Mouse (Mus musculus) embryo, embryonic 9.5 days (tissue): ENCODE measurements around the gene Cog1.
"Not testable (repeated sequence)": the region's sequence is repeated elsewhere in the genome, so short reads cannot be mapped to it uniquely, and the experiment has no call there.

Experiments
- DNase-seq: peaks from one replicate; pipeline ENCODE4 v3.0.0-alpha.2; 2017; ENCODE audit errors: extremely low spot score

Cog1 gene

DNA sequence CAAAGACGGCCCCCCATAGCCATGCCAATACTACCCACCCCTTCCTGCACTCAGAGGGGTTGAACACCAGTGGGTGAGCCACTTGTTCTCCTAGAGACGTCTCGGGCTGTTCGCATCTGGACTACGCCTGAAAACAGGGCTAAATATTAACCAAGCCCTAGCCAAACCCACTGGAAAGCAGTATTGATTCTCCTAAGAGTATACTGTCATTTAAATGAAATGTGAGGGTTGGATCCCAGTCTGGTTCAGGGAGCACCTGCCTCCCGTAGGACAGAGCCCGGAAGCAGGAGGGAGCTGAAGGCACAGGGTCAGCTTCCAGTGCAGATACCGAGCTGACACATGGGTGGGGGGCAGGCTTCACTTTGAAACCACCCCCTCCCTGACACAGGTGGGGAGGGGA lies 17.1 kb upstream of the Cog1 start:
- DNase-seq, result no peak

DNA sequence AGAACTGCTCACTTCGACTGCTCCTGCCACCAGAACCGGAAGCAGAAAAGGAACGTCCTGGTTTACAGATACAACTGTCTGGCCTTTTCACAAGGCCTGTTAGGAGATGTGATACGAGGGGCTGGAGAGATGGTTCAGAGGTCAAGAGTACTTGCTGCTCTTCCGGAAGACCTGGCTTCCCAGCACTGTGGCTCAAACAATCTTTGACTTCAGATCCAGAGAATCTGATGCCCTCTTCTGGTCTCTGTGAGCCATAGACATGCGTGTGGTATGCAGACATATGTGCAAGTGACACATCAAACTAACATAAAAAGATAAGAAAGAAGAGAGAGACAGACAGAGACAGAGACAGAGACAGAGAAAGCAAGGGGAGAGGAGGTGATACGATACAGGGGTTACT lies 16.7 kb upstream of the Cog1 start:
- no peak for DNase-seq

GRCm38 (mm10) chr11:113633398-113633797 lies 15.6 kb upstream of the Cog1 start:
- no peak for DNase-seq

- DNase-seq, result no peak
Measured at GRCm38 (mm10) chr11:113634699-113635121, 14.3 kb upstream of the Cog1 start.

GRCm38 (mm10) chr11:113638680-113639079 lies 10.3 kb upstream of the Cog1 start:
- DNase-seq, result no peak

DNA sequence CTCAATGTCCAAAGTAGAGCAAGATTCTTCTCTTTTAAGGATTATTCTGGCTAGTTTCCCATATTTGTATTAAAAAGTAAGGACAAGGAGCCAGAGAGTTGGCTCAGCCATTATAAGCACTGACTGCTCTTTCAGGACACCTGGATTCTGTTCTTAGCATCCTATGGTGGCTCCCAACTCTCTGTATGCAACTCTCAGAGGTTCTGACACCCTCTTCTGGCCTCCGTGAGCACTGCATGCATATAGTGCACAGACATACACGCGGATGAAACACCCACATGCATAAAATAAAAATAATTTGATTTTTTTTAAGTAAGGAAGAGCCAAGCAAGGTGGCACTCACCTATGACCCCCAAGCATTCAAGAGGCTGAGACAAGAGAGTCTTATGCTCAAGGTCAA lies 3.8 kb upstream of the Cog1 start:
- no peak for DNase-seq

DNA sequence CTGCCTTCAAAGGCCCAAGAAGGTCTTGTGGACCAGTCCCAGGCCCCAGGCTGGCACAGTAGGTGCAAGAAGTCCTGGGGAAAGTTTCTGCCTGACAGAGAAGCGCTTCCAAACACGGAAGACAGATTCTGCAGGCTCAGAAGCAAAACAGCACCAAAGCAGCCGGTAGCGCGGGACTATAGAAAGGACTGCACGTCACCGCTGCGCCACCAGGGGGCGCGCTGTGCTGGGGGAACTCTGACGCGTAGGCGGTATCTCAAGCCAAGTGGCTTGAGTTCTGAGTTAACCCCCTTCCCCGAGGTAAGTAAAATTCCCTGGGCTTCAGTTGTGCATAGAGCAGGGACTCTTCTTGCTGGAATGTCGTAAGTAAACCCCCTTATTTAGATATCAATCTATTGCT lies 817 bp upstream of the Cog1 start:
- DNase-seq, result peak; percentile 82

DNA sequence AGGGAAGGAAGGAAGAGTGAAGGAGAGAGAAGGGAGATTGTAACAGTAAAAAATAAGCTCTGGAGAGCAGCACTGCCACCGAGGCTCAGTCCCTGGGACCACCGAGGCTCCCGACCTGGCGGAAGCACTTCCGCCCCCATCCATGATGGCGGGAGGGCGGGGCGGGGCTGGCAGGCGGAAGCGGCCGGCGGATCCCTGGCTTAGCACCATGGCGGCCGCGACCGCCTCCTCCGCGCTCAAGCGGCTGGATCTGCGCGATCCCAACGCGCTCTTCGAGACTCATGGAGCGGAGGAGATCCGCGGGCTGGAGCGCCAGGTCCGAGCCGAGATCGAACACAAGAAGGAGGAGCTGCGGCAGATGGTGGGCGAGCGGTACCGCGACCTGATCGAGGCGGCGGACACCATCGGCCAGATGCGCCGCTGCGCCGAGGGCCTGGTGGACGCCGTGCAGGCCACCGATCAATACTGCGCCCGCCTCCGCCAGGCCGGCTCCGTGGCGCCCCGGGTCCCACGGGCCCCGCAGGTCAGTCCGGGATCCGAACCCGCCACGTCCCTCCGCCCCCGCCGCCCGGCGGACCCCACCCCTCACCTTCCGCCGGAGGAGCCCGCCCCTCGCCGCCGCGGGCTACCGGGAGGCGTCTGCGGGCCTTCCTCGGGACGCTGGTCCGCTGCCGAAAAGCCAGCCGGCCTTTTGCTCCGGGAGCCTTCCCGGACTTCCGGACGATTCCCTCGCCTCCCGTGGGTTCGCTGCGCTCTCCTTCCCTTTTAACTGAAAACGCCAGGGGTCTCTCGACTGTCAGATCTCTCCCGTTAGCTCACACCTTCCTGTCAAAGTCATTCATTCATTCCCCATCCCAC lies 613 bp downstream of the Cog1 start, which contains the start of gene Slc39a11:
TSS of gene Slc39a11 (minus strand) at position 727 of the 858 bp plus-strand sequence.
- DNase-seq, result peak; percentile 85

DNA sequence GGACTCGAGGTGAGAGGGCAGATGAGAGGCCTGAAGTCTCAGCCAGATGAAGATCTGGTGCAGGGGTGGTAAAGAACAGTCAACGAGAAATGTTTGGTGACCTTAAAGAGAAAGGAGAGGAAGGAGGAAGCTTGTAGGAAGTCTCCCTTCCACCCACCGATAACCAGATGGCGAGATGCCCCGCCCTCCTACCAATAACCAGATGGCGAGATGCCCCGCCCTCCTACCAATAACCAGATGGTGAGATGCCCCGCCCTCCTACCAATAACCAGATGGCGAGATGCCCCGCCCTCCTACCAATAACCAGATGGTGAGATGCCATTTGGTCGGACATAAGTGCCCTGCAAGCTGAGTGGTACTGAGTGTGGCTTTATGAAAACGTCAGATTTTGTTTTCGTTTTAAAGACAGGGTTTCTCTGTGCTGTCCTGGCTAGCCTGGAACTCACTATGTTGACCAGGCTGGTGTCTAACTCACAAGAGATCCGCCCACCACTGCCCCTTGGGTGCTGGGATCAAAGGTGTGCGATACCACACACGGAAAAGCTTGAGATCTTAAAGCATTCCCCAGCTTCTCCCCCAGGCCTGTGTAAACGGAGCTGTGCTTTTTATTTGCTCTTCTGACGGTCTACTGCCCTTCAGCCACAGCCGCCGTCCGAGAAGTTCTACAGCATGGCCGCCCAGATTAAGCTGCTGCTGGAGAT lies 2.4 kb downstream of the Cog1 start:
- no peak for DNase-seq

DNA sequence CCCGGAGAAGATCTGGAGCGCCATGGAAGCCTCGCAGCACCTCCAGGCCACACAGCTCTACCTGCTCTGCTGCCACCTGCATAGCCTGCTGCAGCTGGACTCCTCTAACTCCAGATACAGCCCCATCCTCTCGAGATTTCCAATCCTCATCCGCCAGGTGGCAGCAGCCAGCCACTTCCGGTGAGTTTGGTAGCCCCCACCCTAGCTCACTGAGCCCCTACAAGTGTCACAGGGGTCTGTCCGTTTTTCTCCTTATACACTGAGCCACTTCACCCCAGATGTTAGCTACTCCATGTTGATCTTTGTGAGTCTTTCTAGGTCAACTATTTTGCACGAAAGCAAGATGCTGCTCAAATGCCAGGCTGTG lies 2.9 kb downstream of the Cog1 start:
- DNase-seq, result peak; percentile 60

DNA sequence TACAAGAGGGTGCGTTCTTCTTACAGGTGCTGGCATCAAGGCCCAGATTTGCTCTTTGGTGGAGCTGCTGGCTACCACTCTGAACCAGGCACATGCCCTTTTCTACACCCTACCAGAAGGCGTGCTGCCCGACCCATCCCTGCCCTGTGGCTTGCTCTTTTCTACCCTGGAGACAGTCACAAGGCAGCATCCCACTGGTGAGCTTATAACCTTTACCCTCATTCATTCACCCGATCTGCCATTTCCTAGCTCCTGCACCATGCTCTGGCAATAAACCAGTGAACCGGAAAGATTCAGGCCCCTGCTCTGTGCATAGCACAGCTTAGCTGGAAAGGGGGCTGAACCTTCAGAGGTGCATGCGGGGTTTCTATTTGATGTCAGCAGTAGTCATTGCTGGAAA lies 3.5 kb downstream of the Cog1 start:
- DNase-seq, result no peak

DNA sequence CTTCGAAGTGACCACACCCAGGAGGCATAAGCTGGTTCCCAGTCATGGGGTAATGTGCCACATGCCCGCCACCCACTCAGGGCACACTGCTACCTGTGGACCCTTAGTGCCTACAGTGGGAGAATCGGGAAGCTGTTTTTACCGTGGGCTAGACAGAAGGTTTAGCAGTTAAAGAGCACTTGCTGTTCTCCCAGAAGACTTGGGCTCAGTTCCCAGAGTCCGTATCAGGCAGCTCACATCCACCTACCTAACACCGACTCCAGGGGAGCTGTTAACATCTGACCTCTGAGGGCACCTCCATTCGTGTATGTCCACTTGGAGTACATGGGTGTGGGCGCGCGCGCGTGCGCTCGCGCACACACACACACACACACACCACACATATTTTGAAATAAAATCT lies 5.1 kb downstream of the Cog1 start:
- DNase-seq, result no peak

DNA sequence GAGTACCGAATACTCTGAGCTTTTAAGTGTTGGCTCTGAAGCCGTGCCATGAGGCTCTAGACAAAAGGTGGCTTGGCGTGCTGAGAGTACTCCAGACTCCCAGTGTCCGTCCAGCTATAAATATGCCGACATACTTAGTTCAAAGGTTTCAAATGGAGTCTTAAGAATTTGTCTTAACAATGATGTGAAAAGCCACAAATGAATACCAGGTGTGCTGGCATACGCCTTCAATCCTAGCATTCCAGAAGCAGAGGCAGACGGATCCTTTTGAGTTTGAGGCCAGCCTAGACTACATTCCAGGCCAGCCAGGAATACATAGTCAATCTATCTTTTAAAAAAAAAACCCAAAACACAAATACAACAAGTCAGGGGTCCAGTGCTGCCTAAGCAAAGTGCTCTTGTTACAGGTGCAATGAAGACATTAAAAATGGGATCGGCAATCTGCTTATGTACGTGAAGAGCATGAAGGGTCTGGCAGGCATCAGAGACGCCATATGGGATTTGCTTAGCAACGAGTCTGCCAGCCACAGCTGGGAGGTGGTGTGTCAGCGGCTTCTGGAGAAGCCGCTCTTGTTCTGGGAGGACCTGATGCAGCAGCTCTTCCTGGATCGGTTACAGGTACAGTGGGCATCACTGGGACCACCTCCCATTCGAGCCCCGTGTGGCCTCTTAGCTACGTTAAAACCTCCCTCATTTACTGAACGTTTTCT lies 5.7 kb downstream of the Cog1 start:
- DNase-seq, result no peak

DNA sequence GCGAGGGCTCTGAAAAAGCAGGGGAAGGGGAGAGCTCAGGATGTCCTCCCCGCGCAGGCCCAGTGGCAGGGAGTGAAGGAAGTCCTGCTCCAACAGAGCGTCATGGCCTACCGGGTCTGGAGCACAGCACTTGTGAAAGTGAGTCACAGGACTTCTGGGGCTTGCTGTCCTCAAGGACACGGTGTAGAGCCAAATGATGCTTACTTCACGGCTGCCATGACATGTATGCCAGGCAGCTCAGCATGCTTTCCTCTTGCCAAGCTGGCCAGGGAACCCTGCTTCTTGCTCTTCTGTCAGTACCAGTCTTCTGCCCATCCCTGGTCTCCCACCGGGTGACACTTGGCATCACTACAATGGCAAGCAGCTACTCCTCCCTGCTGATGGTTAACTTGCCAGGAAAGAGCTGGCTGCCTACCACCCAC lies 7.6 kb downstream of the Cog1 start:
- no peak for DNase-seq

DNA sequence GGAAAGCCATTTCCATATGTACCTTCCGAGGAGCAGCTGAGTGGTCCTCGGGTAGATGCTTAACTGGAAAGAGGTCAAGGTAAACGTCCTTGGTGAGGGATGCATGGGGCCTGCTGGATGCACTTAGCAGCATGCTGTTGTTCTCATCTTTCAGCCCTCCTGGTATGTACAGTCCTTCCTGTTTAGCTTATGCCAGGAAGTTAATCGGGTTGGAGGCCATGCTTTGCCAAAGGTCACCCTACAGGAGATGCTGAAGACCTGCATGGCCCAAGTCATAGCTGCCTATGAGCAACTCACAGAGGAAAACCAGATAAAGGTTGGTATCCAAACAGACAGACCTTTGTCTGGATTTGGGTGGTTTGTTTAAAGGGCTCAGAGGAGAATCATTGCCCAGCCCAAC lies 8.3 kb downstream of the Cog1 start:
- DNase-seq, result no peak

GRCm38 (mm10) chr11:113658319-113658718 lies 9.3 kb downstream of the Cog1 start:
- DNase-seq, result no peak

GRCm38 (mm10) chr11:113658763-113659162 lies 9.8 kb downstream of the Cog1 start:
- DNase-seq, result no peak

GRCm38 (mm10) chr11:113660213-113660612 lies 11.2 kb downstream of the Cog1 start:
- not testable (repeated sequence) for DNase-seq

- DNase-seq, result no peak
Measured at GRCm38 (mm10) chr11:113660940-113661339, 12.0 kb downstream of the Cog1 start.

DNA sequence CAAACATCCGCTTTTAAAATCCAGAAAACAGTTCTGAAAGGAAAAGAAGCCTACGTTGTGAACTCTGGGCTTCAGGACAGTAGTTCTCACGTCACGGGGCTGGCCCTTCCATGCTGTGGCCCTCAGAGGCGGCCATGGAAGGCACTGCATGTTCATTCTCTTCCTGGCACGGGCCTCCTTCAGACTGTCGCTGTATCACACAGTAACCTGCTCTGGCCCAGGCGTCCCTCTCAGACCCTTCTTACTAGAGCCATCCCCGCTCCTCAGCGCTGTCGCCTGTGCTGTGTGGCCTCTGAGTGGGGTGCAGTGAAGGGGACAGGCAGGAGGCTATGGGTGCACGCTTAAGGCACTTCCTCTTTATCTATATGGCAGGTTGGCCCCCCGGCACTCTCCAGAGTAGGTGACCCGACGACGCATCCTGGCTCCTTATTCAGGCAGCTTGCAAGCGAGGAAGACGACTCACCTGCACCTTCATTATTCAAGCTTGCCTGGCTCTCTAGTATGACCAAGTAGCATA lies 12.9 kb downstream of the Cog1 start:
- DNase-seq, result no peak

DNA sequence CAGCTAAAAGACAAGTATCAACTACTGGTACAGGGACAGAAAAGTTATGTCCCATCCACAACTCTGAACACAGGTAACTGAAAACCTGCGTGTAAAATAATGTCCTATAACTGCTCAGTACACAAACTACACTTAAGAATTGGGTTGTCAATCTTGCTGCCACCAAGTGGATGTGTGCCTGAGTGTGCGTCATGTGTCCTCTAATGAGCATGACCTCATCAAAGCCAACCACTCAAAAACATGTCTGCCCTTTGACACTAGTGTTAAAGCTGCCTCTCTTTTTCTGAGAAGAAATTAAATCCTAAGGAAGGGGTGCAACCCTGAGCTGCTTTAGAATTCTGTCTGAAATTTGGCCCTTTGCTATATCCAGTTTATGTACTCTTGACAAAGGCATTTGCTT lies 15.3 kb downstream of the Cog1 start:
- no peak for DNase-seq

- no peak for DNase-seq
Measured at GRCm38 (mm10) chr11:113666205-113666604, 17.2 kb downstream of the Cog1 start.
